Mouse (Mus musculus): ENCODE results near the gene Pip4k2a.

DNA sequence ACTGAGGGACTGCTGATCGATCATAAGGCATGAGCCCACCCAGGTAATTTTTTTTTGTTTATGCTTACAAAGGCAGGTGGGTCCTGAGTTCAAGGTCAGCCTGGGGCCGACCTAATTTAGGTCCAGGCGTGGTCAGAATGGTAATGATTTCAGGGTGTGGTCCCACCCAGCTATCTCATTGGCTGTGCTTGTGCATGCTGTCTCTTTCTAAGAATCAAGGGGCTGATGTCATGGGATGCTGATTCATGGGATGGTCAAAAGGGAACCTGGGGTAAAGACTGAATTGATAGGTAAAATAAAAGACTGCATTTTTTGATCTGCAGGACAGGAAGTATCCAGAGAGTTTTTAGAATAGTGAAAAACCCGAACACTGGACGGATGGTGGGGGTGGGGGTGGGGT, 31.4 kb downstream of the Pip4k2a start:
- TF ChIP-seq CTCF (conservative IDR thresholded peaks at IDR 0.05; ENCODE audit: insufficient read depth, insufficient read length, low read depth, low read length), result no peak
- TF ChIP-seq POLR2A (IDR thresholded peaks at IDR 0.05; ENCODE audit: low read depth, low read length), result no peak
